Mouse (Mus musculus): ENCODE measurements around the gene Naga. TPM values are rescaled to one million over a fixed set of nuclear protein-coding genes. Genes with fewer than 3 reads are reported as not detected.

Naga gene
- total RNA-seq, 2 experiments from 2014 or later: 159 to 160 TPM

DNA sequence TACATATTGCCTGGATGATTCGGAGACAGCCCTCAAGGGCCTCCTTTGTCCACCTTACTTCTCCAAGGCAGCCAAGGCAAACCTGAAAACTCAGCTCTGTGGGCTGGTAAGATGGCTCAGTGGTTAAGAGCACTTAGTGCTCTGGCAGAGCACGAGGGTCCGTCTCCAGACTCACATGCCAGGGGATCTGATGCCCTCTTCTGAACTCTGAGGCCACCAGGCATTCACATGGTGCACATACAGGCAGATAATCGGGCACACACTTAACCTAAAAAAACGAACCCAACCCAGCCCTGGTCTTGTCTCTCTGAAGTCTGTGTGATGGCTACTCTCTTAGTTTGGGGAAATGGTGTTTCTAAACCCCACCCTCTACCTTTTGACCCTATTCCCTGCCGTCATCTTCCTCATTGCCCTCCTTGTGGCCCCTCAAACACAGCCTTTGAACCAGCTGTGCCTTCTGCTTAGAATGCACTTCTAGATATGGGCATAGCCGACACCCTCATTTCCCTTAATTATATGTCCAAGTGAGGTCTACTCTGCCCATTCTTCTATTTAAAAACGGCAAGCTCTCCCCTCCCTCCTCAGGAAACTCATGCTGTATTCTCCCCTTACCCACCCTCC is 1.0 kb upstream of the Naga start:
- ATAC-seq (ENCODE audit: poor library complexity, severe bottlenecking): no peak

DNA sequence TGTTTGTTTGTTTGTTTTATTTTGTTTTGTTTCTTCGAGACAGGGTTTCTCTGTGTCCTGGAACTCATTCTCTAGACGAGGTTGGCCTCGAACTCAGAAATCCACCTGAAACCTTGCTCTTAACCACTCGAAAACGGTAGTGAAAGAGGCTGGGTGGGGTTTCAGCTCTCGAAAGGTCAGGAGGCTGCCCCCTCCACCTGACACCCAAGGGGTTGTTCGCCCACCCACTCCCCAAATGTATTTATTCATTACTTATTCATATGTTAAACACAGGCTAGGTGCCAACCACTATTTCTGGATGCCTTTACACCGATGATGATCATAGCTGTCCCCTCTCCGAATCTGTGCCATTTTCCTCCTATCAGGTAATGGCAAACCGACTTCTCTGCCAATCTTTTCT is 425 bp upstream of the Naga start:
- no peak for ATAC-seq (ENCODE audit: poor library complexity, severe bottlenecking)

DNA sequence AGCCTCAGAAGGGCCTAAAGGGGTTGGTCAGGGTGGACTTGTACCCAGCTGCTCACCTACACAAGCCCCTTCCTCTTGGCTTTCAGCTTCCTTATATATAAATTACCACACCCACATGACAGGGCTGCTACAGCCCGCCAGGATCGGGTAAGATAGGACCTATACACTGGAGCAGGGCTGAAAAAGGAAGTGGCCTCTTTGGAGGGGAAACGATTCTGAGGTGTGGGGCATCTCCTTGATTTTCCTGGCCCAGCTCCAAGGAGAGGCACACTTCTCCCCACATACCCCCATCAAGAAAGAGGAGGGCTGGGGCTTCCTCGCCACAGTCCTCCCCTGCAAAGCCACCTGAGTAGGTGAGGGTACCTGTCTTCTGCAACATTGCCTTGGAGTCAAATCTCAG is 850 bp downstream of the Naga start:
- peak; percentile 42 for ATAC-seq (ENCODE audit: poor library complexity, severe bottlenecking)

DNA sequence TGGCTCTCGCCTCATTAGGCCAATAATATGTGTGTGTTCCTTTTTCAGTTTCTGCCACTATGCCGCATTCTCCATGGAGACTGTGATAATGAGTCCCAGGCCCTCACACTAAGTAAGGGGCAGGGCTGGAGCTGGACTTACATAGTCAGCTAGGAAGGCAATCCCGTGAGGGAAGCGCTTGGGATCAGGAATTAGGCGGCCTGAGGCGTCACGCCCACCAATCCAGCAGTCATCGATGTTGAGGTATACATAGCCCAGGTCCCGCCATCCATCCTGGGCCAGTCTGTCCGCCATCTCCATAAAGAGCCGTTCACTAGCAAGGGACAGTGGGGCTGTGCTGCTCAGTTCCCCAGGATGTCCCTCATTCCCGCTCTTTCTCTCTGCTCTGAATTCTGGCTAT is 2.1 kb downstream of the Naga start:
- no peak for ATAC-seq (ENCODE audit: poor library complexity, severe bottlenecking)

DNA sequence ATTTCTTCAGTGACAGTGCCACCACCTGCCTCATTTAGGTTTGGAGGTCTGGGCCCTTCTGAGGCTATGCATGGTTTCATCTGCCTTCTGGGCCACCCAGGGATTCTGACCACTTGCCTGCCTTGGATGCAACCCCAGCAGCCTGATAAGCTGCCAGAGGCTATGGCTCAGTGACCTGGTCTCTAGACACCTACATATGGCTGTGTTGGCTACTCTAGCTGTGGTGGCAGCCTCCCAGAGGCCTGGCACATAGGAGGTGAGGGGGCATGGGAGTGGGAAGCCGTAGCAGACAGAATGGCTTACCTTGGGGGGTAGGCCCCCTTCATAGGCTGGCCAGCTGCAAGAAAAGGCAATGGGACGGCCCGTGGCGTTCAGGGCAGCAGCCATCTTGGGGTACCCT is 3.5 kb downstream of the Naga start:
- no peak for ATAC-seq (ENCODE audit: poor library complexity, severe bottlenecking)

DNA sequence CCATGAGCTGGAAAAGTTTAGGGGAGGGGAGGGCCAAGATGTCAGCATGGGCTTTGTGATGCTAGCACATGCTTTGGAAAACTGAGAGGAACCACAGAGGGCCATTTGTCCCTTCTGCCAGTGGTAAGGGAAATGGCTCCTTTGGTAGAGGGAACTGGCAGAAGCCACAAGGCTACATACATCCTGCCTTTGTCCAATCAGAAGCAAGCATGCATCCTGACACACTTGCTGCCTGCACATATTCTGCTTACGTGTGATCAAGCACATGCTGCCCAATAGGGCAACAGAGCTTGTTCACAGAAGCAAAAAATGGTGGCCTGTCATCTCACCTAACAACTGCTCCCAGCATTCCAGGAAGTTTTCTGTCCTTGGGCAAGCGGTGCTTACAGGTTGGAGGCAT is 13.3 kb downstream of the Naga start:
- ATAC-seq (ENCODE audit: poor library complexity, severe bottlenecking): peak; percentile 73

DNA sequence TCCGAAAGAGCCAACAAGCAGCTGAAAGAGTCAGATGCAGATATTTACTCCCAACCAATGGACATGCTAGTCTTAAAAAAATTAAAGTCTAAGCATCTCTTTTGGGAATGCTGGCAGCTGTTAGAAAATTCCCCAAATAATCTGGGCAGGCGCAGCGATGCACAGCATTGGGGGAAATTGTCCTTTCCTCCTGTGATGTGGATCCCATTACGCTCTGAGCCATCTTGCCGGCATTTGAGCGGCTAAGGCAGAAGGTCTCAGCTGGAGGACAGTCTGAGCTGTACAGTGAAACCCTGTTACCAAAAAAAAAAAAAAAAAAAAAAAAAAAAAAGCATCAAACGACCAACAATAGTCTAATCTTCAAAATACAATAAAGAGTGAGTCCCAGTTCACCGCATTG is 16.5 kb downstream of the Naga start:
- no peak for ATAC-seq (ENCODE audit: poor library complexity, severe bottlenecking)

DNA sequence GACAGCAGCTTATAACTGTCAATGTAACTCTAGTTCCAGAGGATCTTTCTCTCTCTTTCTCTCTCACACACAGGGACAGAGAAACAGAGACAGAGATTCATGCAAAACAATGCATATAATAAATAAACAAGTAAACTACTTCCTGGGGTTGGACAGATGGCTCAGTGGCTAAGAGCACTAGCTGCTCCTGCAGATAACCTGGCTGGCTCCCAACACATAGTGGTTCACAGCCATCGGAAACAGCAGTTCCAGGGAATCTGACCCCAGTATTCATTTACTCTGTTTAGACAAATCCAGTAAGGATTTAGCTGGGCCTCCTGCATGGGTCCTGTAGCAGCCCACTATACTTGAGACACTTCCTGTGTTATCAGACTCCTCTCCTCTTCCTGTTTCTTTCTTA is 19.1 kb downstream of the Naga start:
- ATAC-seq (ENCODE audit: poor library complexity, severe bottlenecking): peak; percentile 60

DNA sequence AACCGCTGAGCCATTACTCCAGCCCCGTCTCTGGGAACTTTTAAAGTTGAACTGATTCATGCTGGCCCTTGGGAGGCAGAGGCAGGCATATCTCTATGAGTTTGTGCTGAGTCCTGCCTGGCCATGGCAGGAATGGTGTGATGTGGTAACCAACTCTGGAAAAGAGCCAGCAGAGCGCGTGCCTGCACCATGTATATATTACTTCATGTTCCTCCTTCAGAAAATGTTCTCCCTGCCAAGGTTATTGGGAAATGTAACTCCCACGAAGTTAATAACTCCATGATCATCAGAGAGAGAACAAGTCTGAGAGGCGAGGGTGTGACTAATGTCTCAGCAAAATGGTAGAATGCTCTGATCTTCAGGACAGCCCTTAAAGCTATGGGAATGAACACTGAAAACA is 20.9 kb downstream of the Naga start:
- ATAC-seq (ENCODE audit: poor library complexity, severe bottlenecking): no peak

DNA sequence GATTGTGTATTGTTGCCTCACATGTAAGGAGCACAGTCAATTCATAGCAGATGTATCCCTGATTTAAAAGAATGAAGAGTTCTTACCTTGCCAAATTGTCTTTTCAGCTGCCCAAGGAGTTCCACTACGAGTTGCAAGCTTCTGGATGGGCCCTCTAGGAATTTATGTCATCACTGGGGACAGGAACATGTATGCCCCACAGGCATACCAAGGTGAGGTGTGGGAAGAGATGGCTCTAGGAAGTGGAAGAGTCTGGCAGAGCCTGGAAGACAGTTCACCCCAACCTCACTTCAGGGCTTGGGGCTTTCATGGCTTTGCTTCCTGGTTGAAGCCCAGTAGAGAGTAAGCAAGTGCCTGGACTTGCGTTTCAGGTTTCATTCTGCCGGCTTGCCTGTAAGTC is 30.3 kb downstream of the Naga start:
- ATAC-seq (ENCODE audit: poor library complexity, severe bottlenecking): no peak

DNA sequence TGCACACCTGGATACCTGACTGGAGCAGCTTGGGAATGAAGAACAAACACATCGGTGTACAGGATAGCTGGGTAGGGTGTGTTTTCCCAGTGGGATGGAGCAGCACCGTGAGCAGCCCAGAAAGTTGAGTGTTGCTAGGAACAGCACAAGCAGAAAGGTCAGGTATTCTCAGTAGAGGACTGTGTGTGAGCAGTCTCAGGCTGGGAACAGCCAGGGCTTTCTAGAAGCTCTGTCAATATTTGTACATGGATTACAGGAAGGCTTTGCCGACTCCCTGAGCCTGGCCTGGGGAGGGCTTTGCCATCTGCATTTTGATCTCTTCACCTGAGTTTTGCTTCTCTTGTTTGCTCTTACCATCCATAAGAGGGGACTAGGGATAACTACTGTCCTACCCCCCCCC is 31.6 kb downstream of the Naga start:
- no peak for ATAC-seq (ENCODE audit: poor library complexity, severe bottlenecking)

DNA sequence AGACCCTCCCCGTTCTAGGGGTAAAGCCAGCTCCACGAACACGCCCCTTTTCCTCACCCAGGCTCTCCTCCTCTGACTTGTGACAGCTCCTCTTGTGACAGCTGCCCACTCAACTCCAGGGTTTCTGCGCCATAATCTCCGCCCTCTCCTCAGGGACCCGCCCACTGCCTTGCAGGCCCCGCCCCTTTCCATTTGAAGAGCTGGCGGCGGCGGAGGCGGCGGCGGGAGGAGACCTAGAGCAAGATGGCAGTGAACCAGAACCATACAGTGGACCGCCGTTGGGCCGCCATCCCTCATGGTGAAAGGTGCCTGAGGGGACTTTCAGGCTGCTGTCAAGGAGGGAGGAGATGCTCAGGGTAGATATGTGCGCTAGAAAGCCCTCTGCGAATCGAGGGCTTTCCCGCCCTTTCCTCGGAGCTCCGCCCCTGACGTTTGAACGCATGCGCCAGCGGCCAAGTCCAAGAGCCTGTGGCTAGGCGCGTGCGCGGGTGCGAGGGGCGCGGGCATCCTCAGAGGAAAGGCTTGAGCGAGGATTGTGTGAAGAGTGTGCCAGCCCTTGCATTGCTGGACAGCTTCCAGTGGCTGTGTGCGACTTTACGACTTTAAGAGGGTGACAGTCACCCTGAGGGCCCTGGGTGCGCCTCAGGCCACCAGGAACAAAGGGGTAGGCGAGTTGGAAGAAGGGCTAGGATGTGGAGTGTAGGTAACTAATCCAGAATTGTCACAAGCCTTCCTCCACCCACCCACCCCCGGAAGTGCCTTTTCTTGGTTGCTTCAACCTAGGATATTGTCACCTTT is 39.8 kb downstream of the Naga start, which contains the start of gene Wbp2nl:
TSS of gene Wbp2nl (plus strand) at position 191 of the 798 bp plus-strand sequence.
- ATAC-seq (ENCODE audit: poor library complexity, severe bottlenecking): no peak

DNA sequence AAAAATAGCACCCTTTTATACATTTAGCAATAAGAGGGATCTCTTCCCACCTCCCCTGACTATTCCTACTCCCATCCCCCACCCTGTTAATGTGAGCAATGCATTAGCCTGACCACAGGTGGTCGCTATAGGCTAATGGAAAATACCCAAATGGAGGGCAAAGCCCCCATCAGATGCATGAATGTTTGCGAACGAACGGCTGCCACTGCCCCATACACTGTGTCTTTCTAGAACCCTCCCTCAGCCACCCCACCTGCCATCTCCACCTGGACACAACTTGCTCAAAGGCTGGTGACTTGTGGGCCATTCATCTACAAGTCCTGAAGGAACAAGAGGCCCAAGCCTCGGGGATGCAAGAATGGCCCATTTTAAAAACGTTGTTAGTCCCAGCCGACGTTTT is 44.7 kb downstream of the Naga start:
- no peak for ATAC-seq (ENCODE audit: poor library complexity, severe bottlenecking)

DNA sequence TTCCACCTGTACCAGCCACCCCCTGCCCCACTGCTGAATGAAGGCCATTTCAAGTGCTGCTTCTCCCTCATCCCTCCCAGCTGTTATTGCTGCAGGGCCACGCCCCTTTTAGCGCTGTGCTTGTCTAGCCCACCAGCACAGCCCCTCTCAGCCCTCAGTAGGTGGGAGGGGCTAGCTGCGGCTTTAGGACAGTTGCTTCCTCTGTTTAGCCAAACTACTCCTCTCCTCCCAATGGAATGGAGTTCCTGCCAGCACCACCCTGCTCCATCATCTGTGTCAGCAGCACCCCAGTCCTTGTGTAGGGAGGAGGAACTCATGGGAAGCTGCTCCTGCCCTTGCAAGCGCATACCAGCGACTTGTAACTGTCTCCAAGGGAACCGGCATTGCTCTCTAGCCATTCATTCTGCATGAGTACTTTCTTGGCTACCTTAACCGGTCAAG is 45.4 kb downstream of the Naga start:
- no peak for ATAC-seq (ENCODE audit: poor library complexity, severe bottlenecking)

DNA sequence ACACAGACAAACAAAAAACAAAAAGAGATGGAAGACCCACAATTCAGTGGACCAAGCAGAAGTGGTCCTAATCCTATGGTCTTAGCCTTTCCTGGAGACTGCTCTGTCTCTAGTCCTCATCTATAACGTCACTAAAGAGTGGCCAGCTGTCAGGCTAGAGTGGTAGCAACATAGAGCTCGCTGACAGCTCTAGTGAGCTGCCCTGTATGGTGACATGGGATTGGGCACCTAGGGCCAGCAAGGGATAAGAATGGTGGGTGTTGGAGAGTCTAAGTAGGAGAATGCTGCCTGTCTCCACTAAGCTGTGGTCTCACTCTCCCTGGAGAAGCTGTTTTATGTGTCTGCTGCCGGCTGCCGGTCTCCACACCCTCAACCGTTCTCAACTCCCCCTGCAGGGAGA is 45.9 kb downstream of the Naga start:
- no peak for ATAC-seq (ENCODE audit: poor library complexity, severe bottlenecking)

DNA sequence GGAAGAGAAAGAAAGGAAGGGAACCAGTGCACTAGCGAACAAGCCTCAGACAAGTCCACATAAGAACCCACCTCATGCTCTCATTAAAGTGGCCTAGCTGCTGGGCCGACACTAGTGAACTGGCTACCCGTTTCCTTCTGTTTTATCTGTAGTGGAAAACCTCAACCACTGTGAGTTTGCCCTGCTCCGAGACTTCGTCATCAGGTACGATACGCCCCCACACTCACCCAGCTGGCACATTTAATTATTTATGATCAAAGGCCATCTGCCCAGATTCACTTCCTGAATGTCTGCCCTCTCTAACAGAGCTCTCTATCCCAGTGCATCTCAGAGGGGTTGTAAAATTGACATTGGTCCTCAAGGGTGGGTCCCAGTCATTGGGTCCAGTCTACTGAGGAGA is 48.5 kb downstream of the Naga start:
- no peak for ATAC-seq (ENCODE audit: poor library complexity, severe bottlenecking)

DNA sequence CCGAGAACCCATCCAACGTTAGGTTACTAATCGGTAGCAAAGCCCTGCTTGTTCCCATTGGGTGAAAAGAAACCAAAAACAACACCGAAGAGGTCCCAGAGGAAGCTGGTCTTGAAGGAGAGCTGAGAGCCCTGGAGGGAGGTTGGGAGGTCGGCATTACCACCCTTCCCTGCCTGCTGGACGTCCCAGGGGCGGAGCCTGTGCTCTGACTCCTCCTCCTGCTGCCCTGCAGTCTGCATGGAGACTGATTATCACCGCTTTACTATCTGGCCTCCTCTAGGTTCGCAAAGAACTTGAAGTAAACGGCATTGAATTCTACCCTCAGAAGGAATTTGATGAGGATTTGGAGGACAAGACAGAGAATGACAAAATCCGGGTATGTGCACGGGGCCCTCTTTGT is 52.6 kb downstream of the Naga start:
- ATAC-seq (ENCODE audit: poor library complexity, severe bottlenecking): no peak

DNA sequence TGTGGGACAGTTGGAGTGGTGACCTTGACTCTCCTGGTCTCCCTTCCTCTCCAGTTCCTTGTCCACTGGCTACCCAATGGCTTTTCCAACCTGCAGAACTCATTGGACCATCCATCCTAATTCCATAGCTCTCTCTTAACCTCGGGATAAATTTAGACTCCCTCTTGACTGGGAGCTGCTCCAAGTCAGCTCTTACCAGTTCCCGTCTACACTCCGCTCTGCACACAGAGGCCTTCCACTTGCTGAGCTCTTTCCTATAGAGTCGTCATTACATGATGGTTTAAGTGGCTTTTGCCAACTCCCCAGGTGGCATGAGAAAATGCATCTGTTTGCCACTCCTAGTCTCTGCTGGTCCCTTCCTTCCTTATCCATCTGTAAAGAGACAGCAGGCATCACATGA is 58.1 kb downstream of the Naga start:
- ATAC-seq (ENCODE audit: poor library complexity, severe bottlenecking): no peak

Measured in megakaryocyte, adult 5-6 weeks (primary cell).